Mouse (Mus musculus): ENCODE data around the gene Ostn.

- TF ChIP-seq CTCF (IDR thresholded peaks at IDR 0.05; ENCODE audit: borderline replicate concordance, extremely low read depth, insufficient read depth, insufficient read length), result no peak
- TF ChIP-seq POLR2A (IDR thresholded peaks at IDR 0.05; ENCODE audit: borderline replicate concordance, extremely low read depth, insufficient read depth, insufficient read length, poor library complexity, severe bottlenecking), result no peak
Measured at GRCm38 (mm10) chr16:27374139-27374538, 66.8 kb downstream of the Ostn start.

Measured in brain, embryonic 14.5 days (tissue).